Mouse (Mus musculus): Measurements from ENCODE around the gene Pcid2.

- TF ChIP-seq TCF12 (IDR thresholded peaks at IDR 0.05; ENCODE audit: low read depth, low read length) (peak; percentile 94), RAD21 (IDR thresholded peaks at IDR 0.05; ENCODE audit: low read depth, low read length) (no peak), MAZ (IDR thresholded peaks at IDR 0.05; ENCODE audit: low read depth, low read length) (peak; percentile 60; the same call in 1 of the 2 replicates), CHD1 (IDR thresholded peaks at IDR 0.05; ENCODE audit: low read depth, low read length) (no peak), POLR2AphosphoS2 (IDR thresholded peaks at IDR 0.05; ENCODE audit: low read length) (peak; percentile 34), POLR2A (IDR thresholded peaks at IDR 0.05; ENCODE audit: control insufficient read depth in 1 of 2, insufficient read depth in 1 of 2, low read depth in 1 of 2, low read length in 2 of 2, poor library complexity in 1 of 2) (no peak; a peak in 1 of 4 replicates), ZKSCAN1 (IDR thresholded peaks at IDR 0.05; ENCODE audit: low read depth, low read length) (no peak)
Observed at GRCm38 (mm10) chr8:13120882-13121665, 15.8 kb upstream of the Pcid2 start.
